Mouse (Mus musculus): ENCODE results near the gene Aebp1. TPM values are rescaled to one million over a fixed set of nuclear protein-coding genes. Genes with fewer than 3 reads are reported as not detected.

Gene Aebp1
- polyA plus RNA-seq, 1 experiment: 10.3 TPM

- Histone ChIP-seq H3K4me3 (replicated peaks; ENCODE audit: insufficient read depth, low read depth, low read length) (no peak overlapping the region), H3K27ac (ENCODE audit: insufficient read depth, low read length) (no peak overlapping the region), H3K4me1 (ENCODE audit: control insufficient read depth, insufficient read depth, low read length) (no peaks in the 10 kb centered on the region), H3K27me3 (ENCODE audit: control insufficient read depth, insufficient read depth, low read length) (no peaks in the 10 kb centered on the region)
- 13% methylated on average over 6 of the region's 6 CpGs for WGBS
- no peak for DNase-seq
- TF ChIP-seq POLR2A (IDR thresholded peaks at IDR 0.05; ENCODE audit: borderline replicate concordance, insufficient read depth, low read length) (no peak), CTCF (IDR thresholded peaks at IDR 0.05; ENCODE audit: borderline replicate concordance, insufficient read depth, low read depth, low read length) (no peak)
Observed at GRCm38 (mm10) chr11:5848741-5849140, 13.0 kb upstream of the Aebp1 start.

GRCm38 (mm10) chr11:5849316-5849715, 12.4 kb upstream of the Aebp1 start:
- H3K27ac ChIP-seq (ENCODE audit: insufficient read depth, low read length): no peak overlapping the region
- no peaks in the 10 kb centered on the region for H3K27me3 ChIP-seq (ENCODE audit: control insufficient read depth, insufficient read depth, low read length)
- 51% methylated on average over 2 of the region's 2 CpGs for WGBS
- no peaks in the 10 kb centered on the region for H3K4me1 ChIP-seq (ENCODE audit: control insufficient read depth, insufficient read depth, low read length)
- no peak for DNase-seq
- H3K4me3 ChIP-seq (replicated peaks; ENCODE audit: insufficient read depth, low read depth, low read length): no peak overlapping the region
- no peak for TF ChIP-seq POLR2A (IDR thresholded peaks at IDR 0.05; ENCODE audit: borderline replicate concordance, insufficient read depth, low read length)
- TF ChIP-seq CTCF (IDR thresholded peaks at IDR 0.05; ENCODE audit: borderline replicate concordance, insufficient read depth, low read depth, low read length): no peak

- H3K4me3 ChIP-seq (replicated peaks; ENCODE audit: insufficient read depth, low read depth, low read length): no peak overlapping the region
- no peak for DNase-seq
- H3K27ac ChIP-seq (ENCODE audit: insufficient read depth, low read length): no peak overlapping the region
- TF ChIP-seq POLR2A (IDR thresholded peaks at IDR 0.05; ENCODE audit: borderline replicate concordance, insufficient read depth, low read length) (no peak), CTCF (IDR thresholded peaks at IDR 0.05; ENCODE audit: borderline replicate concordance, insufficient read depth, low read depth, low read length) (no peak)
- WGBS: 52% methylated on average over 5 of the region's 5 CpGs
- H3K27me3 ChIP-seq (ENCODE audit: control insufficient read depth, insufficient read depth, low read length): no peaks in the 10 kb centered on the region
- no peaks in the 10 kb centered on the region for H3K4me1 ChIP-seq (ENCODE audit: control insufficient read depth, insufficient read depth, low read length)
Observed at GRCm38 (mm10) chr11:5850452-5850851, 11.3 kb upstream of the Aebp1 start.

- 63% methylated on average over 4 of the region's 4 CpGs for WGBS
- H3K27ac ChIP-seq (ENCODE audit: insufficient read depth, low read length): no peak overlapping the region
- DNase-seq: no peak
- 0 out of 2 replicates have a peak, but pooled peaks cover 3% of the 10 kb centered on the region for H3K4me1 ChIP-seq (ENCODE audit: control insufficient read depth, insufficient read depth, low read length)
- H3K4me3 ChIP-seq (replicated peaks; ENCODE audit: insufficient read depth, low read depth, low read length): no peak overlapping the region
- no peak for TF ChIP-seq CTCF (IDR thresholded peaks at IDR 0.05; ENCODE audit: borderline replicate concordance, insufficient read depth, low read depth, low read length)
- no peak for TF ChIP-seq POLR2A (IDR thresholded peaks at IDR 0.05; ENCODE audit: borderline replicate concordance, insufficient read depth, low read length)
- no peaks in the 10 kb centered on the region for H3K27me3 ChIP-seq (ENCODE audit: control insufficient read depth, insufficient read depth, low read length)
Observed at GRCm38 (mm10) chr11:5851021-5851736, 10.6 kb upstream of the Aebp1 start.

- H3K4me1 ChIP-seq (ENCODE audit: control insufficient read depth, insufficient read depth, low read length): 0 out of 2 replicates have a peak, but pooled peaks cover 3% of the 10 kb centered on the region
- no peaks in the 10 kb centered on the region for H3K27me3 ChIP-seq (ENCODE audit: control insufficient read depth, insufficient read depth, low read length)
- 18% methylated on average over 1 of the region's 1 CpGs for WGBS
- H3K27ac ChIP-seq (ENCODE audit: insufficient read depth, low read length): no peak overlapping the region
- no peak for DNase-seq
- no peak overlapping the region for H3K4me3 ChIP-seq (replicated peaks; ENCODE audit: insufficient read depth, low read depth, low read length)
- TF ChIP-seq POLR2A (IDR thresholded peaks at IDR 0.05; ENCODE audit: borderline replicate concordance, insufficient read depth, low read length) (no peak), CTCF (IDR thresholded peaks at IDR 0.05; ENCODE audit: borderline replicate concordance, insufficient read depth, low read depth, low read length) (no peak)
Observed at GRCm38 (mm10) chr11:5852314-5852713, 9.4 kb upstream of the Aebp1 start.

- DNase-seq: no peak
- Histone ChIP-seq H3K27ac (ENCODE audit: insufficient read depth, low read length) (no peak overlapping the region), H3K4me3 (replicated peaks; ENCODE audit: insufficient read depth, low read depth, low read length) (no peak overlapping the region), H3K4me1 (ENCODE audit: control insufficient read depth, insufficient read depth, low read length) (0 out of 2 replicates have a peak, but pooled peaks cover 3% of the 10 kb centered on the region), H3K27me3 (ENCODE audit: control insufficient read depth, insufficient read depth, low read length) (no peaks in the 10 kb centered on the region)
- TF ChIP-seq POLR2A (IDR thresholded peaks at IDR 0.05; ENCODE audit: borderline replicate concordance, insufficient read depth, low read length) (no peak), CTCF (IDR thresholded peaks at IDR 0.05; ENCODE audit: borderline replicate concordance, insufficient read depth, low read depth, low read length) (no peak)
Observed at GRCm38 (mm10) chr11:5855481-5855880, 6.3 kb upstream of the Aebp1 start.

- H3K4me3 ChIP-seq (replicated peaks; ENCODE audit: insufficient read depth, low read depth, low read length): no peak overlapping the region
- peak in 1 of 2 experiments; percentile 35 for DNase-seq
- WGBS: 21% methylated on average over 7 of the region's 7 CpGs
- H3K4me1 ChIP-seq (ENCODE audit: control insufficient read depth, insufficient read depth, low read length): 0 out of 2 replicates have a peak, but pooled peaks cover 3% of the 10 kb centered on the region
- no peak for TF ChIP-seq POLR2A (IDR thresholded peaks at IDR 0.05; ENCODE audit: borderline replicate concordance, insufficient read depth, low read length)
- TF ChIP-seq CTCF (IDR thresholded peaks at IDR 0.05; ENCODE audit: borderline replicate concordance, insufficient read depth, low read depth, low read length): no peak
- H3K27ac ChIP-seq (ENCODE audit: insufficient read depth, low read length): no peak overlapping the region
- no peaks in the 10 kb centered on the region for H3K27me3 ChIP-seq (ENCODE audit: control insufficient read depth, insufficient read depth, low read length)
Observed at GRCm38 (mm10) chr11:5855902-5856301, 5.8 kb upstream of the Aebp1 start.

GRCm38 (mm10) chr11:5856479-5857130, 5.1 kb upstream of the Aebp1 start:
- Histone ChIP-seq H3K27ac (ENCODE audit: insufficient read depth, low read length) (peak overlapping the region; percentile 36; the same call in 1 of the 2 replicates), H3K27me3 (ENCODE audit: control insufficient read depth, insufficient read depth, low read length) (no peaks in the 10 kb centered on the region), H3K4me3 (replicated peaks; ENCODE audit: insufficient read depth, low read depth, low read length) (no peak overlapping the region), H3K4me1 (ENCODE audit: control insufficient read depth, insufficient read depth, low read length) (0 out of 2 replicates have a peak, but pooled peaks cover 3% of the 10 kb centered on the region)
- WGBS: 70% methylated on average over 8 of the region's 8 CpGs
- no peak for TF ChIP-seq CTCF (IDR thresholded peaks at IDR 0.05; ENCODE audit: borderline replicate concordance, insufficient read depth, low read depth, low read length)
- TF ChIP-seq POLR2A (IDR thresholded peaks at IDR 0.05; ENCODE audit: borderline replicate concordance, insufficient read depth, low read length): no peak
- DNase-seq: no peak

All from cerebellum, adult 2 months (tissue).